ENCODE assay signal across 8 mouse cellular contexts in the genomic region with DNA sequence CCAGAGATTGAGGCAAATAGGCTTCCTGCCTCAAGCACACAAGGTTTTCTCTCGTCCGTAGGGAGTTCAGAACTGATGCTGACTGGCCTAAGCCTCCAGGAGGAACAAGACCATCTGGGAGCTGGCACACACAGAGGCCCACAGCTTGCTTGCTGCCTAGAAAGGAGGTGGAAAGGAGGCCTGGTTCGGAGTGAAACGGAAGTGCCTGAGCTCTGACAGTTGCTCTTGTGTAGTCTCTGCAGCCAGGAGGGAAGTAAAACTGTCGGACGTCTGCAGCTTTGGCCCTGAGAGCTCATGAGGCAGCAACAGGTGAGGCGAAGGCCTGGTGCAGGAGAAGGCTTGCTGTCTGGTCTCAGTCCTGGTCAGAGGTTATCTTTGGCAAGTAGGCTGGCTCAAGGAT. TPM values are rescaled to one million over a fixed set of nuclear protein-coding genes. Genes with fewer than 3 reads are reported as not detected.
DNase-seq lines count a peak whose midpoint lies in the region; ATAC-seq lines count a peak whose summit lies in the region.

A gene (plus strand): TSS at position 246 of the 400 bp plus-strand sequence.

- no peak within 1 kb of the TSS for H3K27ac ChIP-seq in forebrain, embryonic 12.5 days
- H3K27ac ChIP-seq in hindbrain, embryonic 13.5 days = no peak within 1 kb of the TSS
- H3K27ac ChIP-seq in limb, embryonic 11.5 days (replicated peaks; ENCODE audit: low read depth, low read length) = no peak within 1 kb of the TSS

- H3K9ac ChIP-seq in forebrain, embryonic 12.5 days = no peak within 1 kb of the TSS
- H3K9ac ChIP-seq in hindbrain, embryonic 13.5 days = no peak within 1 kb of the TSS
- H3K9ac ChIP-seq in limb, embryonic 11.5 days (ENCODE audit: low read length) = no peak within 1 kb of the TSS

- ATAC-seq in forebrain, embryonic 12.5 days (ENCODE audit: low FRiP score) = no peak
- ATAC-seq in hindbrain, embryonic 13.5 days (ENCODE audit: low FRiP score) = no peak
- ATAC-seq in limb, embryonic 11.5 days (ENCODE audit: insufficient number of reproducible peaks, low FRiP score, low TSS enrichment, low read depth) = no peak
- peak; percentile 57 for ATAC-seq in monocyte, adult 5-6 weeks (replicated peaks; ENCODE audit: insufficient number of reproducible peaks, low FRiP score, low TSS enrichment, poor library complexity, severe bottlenecking)

- no peaks in the 10 kb centered on the region for H3K9me3 ChIP-seq in forebrain, embryonic 12.5 days
- no peaks in the 10 kb centered on the region for H3K9me3 ChIP-seq in hindbrain, embryonic 13.5 days
- H3K9me3 ChIP-seq in limb, embryonic 11.5 days (ENCODE audit: control insufficient read depth, low read length) = no peaks in the 10 kb centered on the region

- no peaks in the 10 kb centered on the region for H3K27me3 ChIP-seq in forebrain, embryonic 12.5 days
- no peaks in the 10 kb centered on the region for H3K27me3 ChIP-seq in hindbrain, embryonic 13.5 days
- H3K27me3 ChIP-seq in limb, embryonic 11.5 days (ENCODE audit: control insufficient read depth, insufficient read depth, low read length) = no peaks in the 10 kb centered on the region

- no peak within 1 kb of the TSS for H3K4me2 ChIP-seq in forebrain, embryonic 12.5 days
- no peak within 1 kb of the TSS for H3K4me2 ChIP-seq in hindbrain, embryonic 13.5 days
- H3K4me2 ChIP-seq in limb, embryonic 11.5 days (ENCODE audit: low read depth, severe bottlenecking) = no peak within 1 kb of the TSS

- WGBS in forebrain, embryonic 12.5 days = 75% methylated on average over 7 of the region's 7 CpGs
- 83% methylated on average over 7 of the region's 7 CpGs for WGBS in hindbrain, embryonic 13.5 days
- WGBS in limb, embryonic 11.5 days = 73% methylated on average over 7 of the region's 7 CpGs

- H3K4me3 ChIP-seq in forebrain, embryonic 12.5 days (replicated peaks) = no peak within 1 kb of the TSS
- no peak within 1 kb of the TSS for H3K4me3 ChIP-seq in hindbrain, embryonic 13.5 days
- no peak within 1 kb of the TSS for H3K4me3 ChIP-seq in limb, embryonic 11.5 days (ENCODE audit: low read depth, low read length)

- H3K36me3 ChIP-seq in forebrain, embryonic 12.5 days (replicated peaks) = no peaks in the 10 kb centered on the region
- H3K36me3 ChIP-seq in hindbrain, embryonic 13.5 days = no peaks in the 10 kb centered on the region
- no peaks in the 10 kb centered on the region for H3K36me3 ChIP-seq in limb, embryonic 11.5 days (ENCODE audit: control insufficient read depth, insufficient read depth, low read length)

- H3K4me1 ChIP-seq in forebrain, embryonic 12.5 days = no peaks in the 10 kb centered on the region
- no peaks in the 10 kb centered on the region for H3K4me1 ChIP-seq in hindbrain, embryonic 13.5 days (replicated peaks)
- H3K4me1 ChIP-seq in limb, embryonic 11.5 days (ENCODE audit: control insufficient read depth, insufficient read depth, low read length) = no peaks in the 10 kb centered on the region

- no peak for DNase-seq in gastrocnemius, postnatal 10 days
- DNase-seq in gastrocnemius, postnatal 25 days = no peak
- DNase-seq in adrenal gland, adult 2 months = no peak
- no peak for DNase-seq in limb, embryonic 11.5 days (ENCODE audit: low spot score)
- no peak for DNase-seq in MN1 (ENCODE audit: low spot score)

RNA-seq across cellular contexts. Expression of the gene that starts here (rescaled TPM):
- total RNA-seq in gastrocnemius, postnatal 10 days (2021) = 10 to 100 TPM; 13.6 to 18.6 TPM
- 1 to 10 TPM; 6.7 to 7.4 TPM for total RNA-seq in gastrocnemius, postnatal 25 days (2021)
- total RNA-seq in adrenal gland, adult 2 months (2021) = 10 to 100 TPM; 15.3 to 25.1 TPM
- 6.3 and 8.2 TPM in 2 replicates for polyA plus RNA-seq in adrenal gland, adult 2 months (2012; rRNA removed)
- polyA plus RNA-seq in forebrain, embryonic 12.5 days (2016; fragmentation: Nextera tagmentation; extraction: Ambion mirVana) = 34.0 and 37.5 TPM in 2 replicates
- 35.8 and 38.6 TPM in 2 replicates for polyA plus RNA-seq in hindbrain, embryonic 13.5 days (2015; fragmentation: Nextera tagmentation; extraction: Ambion mirVana)
- polyA plus RNA-seq in limb, embryonic 11.5 days (2014; fragmentation: Nextera tagmentation; extraction: Ambion mirVana) = 22.1 and 24.4 TPM in 2 replicates
- 36.7 to 58.4 TPM (median 47.7 TPM) in 3 replicates for total RNA-seq in monocyte, adult 5-6 weeks (2017)
